Mouse (Mus musculus) olfactory bulb, adult 2 months (tissue): ENCODE results near the gene Vmn1r7.

ENCODE experiments used
- CTCF ChIP-seq: fragments of 200-500 bp; IDR thresholded peaks from 2 replicates; pipeline ENCODE4 v1.5.1; 2012; ENCODE audit warnings: low read depth, mild to moderate bottlenecking, low read length, moderate library complexity; ENCODE audit not compliant: insufficient read depth
- POLR2A ChIP-seq: fragments of 200-500 bp; IDR thresholded peaks from 2 replicates; pipeline ENCODE4 v1.6.1; 2012; ENCODE audit warnings: mild to moderate bottlenecking, low read depth, low read length, moderate library complexity; ENCODE audit not compliant: insufficient read depth

GRCm38 (mm10) chr6:56996943-56997342, 28.2 kb downstream of the Vmn1r7 start, which contains the start of gene Vmn1r6:
- TF ChIP-seq POLR2A: no peak
- TF ChIP-seq CTCF: no peak
